Mouse (Mus musculus): ENCODE measurements around the gene Msh5.
A peak's percentile ranks its signal among the peaks of the same experiment; 100 is the strongest.

Gene Msh5

GRCm38 (mm10) chr17:35046681-35047455, at the start of gene Msh5:
Gene Msh5 (minus strand): TSS chr17:35046745.
- peak; percentile 90 to 95 for DNase-seq (ENCODE audit: low spot score in 2 of 2)

GRCm38 (mm10) chr17:35094475-35095365, 48.2 kb upstream of the Msh5 start:
- no peak for DNase-seq (ENCODE audit: low spot score in 2 of 2)

- no peak for DNase-seq (ENCODE audit: low spot score in 2 of 2)
Observed at GRCm38 (mm10) chr17:35092403-35093198, 46.1 kb upstream of the Msh5 start.

GRCm38 (mm10) chr17:35090166-35090932, 43.8 kb upstream of the Msh5 start:
- DNase-seq (ENCODE audit: low spot score in 2 of 2): no peak

GRCm38 (mm10) chr17:35088825-35089644, 42.5 kb upstream of the Msh5 start, which contains the start of gene Abhd16a:
Gene Abhd16a (plus strand): TSS chr17:35089263.
- DNase-seq (ENCODE audit: low spot score in 2 of 2): peak; percentile 88 to 93

GRCm38 (mm10) chr17:35088151-35088550, 41.6 kb upstream of the Msh5 start:
- no peak for DNase-seq (ENCODE audit: low spot score in 2 of 2)

GRCm38 (mm10) chr17:35085208-35085865, 38.8 kb upstream of the Msh5 start, which contains the start of gene Ly6g6f:
Gene Ly6g6f (minus strand): TSS chr17:35085610.
- DNase-seq (ENCODE audit: low spot score in 2 of 2): no peak

- no peak for DNase-seq (ENCODE audit: low spot score in 2 of 2)
Observed at GRCm38 (mm10) chr17:35083929-35084497, 37.5 kb upstream of the Msh5 start.

- DNase-seq (ENCODE audit: low spot score in 2 of 2): no peak
Observed at GRCm38 (mm10) chr17:35082841-35083576, 36.5 kb upstream of the Msh5 start.

- DNase-seq (ENCODE audit: low spot score in 2 of 2): no peak
Observed at GRCm38 (mm10) chr17:35080710-35081109, 34.2 kb upstream of the Msh5 start.

GRCm38 (mm10) chr17:35080248-35080647, 33.7 kb upstream of the Msh5 start:
- DNase-seq (ENCODE audit: low spot score in 2 of 2): no peak

GRCm38 (mm10) chr17:35079778-35080177, 33.2 kb upstream of the Msh5 start:
- DNase-seq (ENCODE audit: low spot score in 2 of 2): no peak

- DNase-seq (ENCODE audit: low spot score in 2 of 2): peak; percentile 46 to 74
Observed at GRCm38 (mm10) chr17:35077786-35078233, 31.3 kb upstream of the Msh5 start, which contains the start of gene Ly6g6d. Gene Ly6g6d (minus strand): TSS chr17:35078065.

GRCm38 (mm10) chr17:35077285-35077684, 30.7 kb upstream of the Msh5 start:
- no peak for DNase-seq (ENCODE audit: low spot score in 2 of 2)

- DNase-seq (ENCODE audit: low spot score in 2 of 2): no peak
Observed at GRCm38 (mm10) chr17:35076507-35077176, 30.1 kb upstream of the Msh5 start, which contains the start of gene Ly6g6e. Gene Ly6g6e (plus strand): TSS chr17:35076902.

GRCm38 (mm10) chr17:35074097-35074496, 27.6 kb upstream of the Msh5 start:
- DNase-seq (ENCODE audit: low spot score in 2 of 2): no peak

- no peak for DNase-seq (ENCODE audit: low spot score in 2 of 2)
Observed at GRCm38 (mm10) chr17:35071454-35071853, 24.9 kb upstream of the Msh5 start.
